Mouse (Mus musculus) forebrain, embryonic 13.5 days (tissue): Measurements from ENCODE around the gene Pithd1. TPM values are rescaled to one million over a fixed set of nuclear protein-coding genes. Genes with fewer than 3 reads are reported as not detected.

Experiments
- ATAC-seq: fragments of 200-750 bp; cut with Nextera tagmentation; 2 replicates; pipeline ENCODE4 v1.8.0; 2017
- H3K27ac ChIP-seq: fragments of 300-500 bp; sonication (generic); 2 replicates; pipeline ENCODE4 v1.5.1; 2015; ENCODE audit warnings: inconsistent platforms, mild to moderate bottlenecking, moderate library complexity
- H3K27me3 ChIP-seq: fragments of 300-500 bp; sonication (generic); 2 replicates; pipeline ENCODE4 v1.6.1; 2015; ENCODE audit warnings: mild to moderate bottlenecking, inconsistent platforms
- H3K36me3 ChIP-seq: fragments of 300-500 bp; sonication (generic); 2 replicates; pipeline ENCODE4 v1.6.1; 2015; ENCODE audit warnings: mild to moderate bottlenecking, inconsistent platforms; ENCODE audit not compliant: poor library complexity, severe bottlenecking
- H3K4me1 ChIP-seq: fragments of 300-500 bp; sonication (generic); 2 replicates; pipeline ENCODE4 v1.6.1; 2015; ENCODE audit warnings: inconsistent platforms
- H3K4me2 ChIP-seq: fragments of 300-500 bp; sonication (generic); 2 replicates; pipeline ENCODE4 v1.6.1; 2015; ENCODE audit warnings: inconsistent platforms, mild to moderate bottlenecking, moderate library complexity
- H3K4me3 ChIP-seq: fragments of 300-500 bp; sonication (generic); 2 replicates; pipeline ENCODE4 v1.5.1; 2015; ENCODE audit warnings: mild to moderate bottlenecking, inconsistent platforms
- H3K9ac ChIP-seq: fragments of 300-500 bp; sonication (generic); 2 replicates; pipeline ENCODE4 v1.6.1; 2015; ENCODE audit warnings: mild to moderate bottlenecking, inconsistent platforms
- H3K9me3 ChIP-seq: fragments of 300-500 bp; sonication (generic); replicated peaks from 2 replicates; pipeline ENCODE4 v1.6.1; 2016; ENCODE audit warnings: inconsistent platforms
- WGBS: fragments of 180-500 bp; shearing (Covaris S2); methylation state at CpG from one replicate; pipeline ENCODE4 v1.1.7; 2015; 5-methylcytosine and 5-hydroxymethylcytosine counted together
- polyA plus RNA-seq: library from polyadenylated mRNA; unstranded; fragments of >200 nt; fragmentation: Nextera tagmentation; extraction: Ambion mirVana; gene quantifications from 2 replicates; pipeline ENCODE4 v1.2.1, GENCODE M21; 2015

The Pithd1 gene
- polyA plus RNA-seq: 50.9 and 53.6 TPM in 2 replicates

- peak within 1 kb of the TSS; percentile 92 for H3K4me3 ChIP-seq
- H3K9ac ChIP-seq: peak within 1 kb of the TSS; percentile 96
- 0% methylated on average over 53 of the region's 81 CpGs for WGBS
- peaks cover 31% of the 10 kb centered on the region for H3K36me3 ChIP-seq
- H3K27ac ChIP-seq: peak within 1 kb of the TSS; percentile 67
- ATAC-seq: peak; percentile 92
- peak within 1 kb of the TSS; percentile 94 for H3K4me2 ChIP-seq
- no peaks in the 10 kb centered on the region for H3K27me3 ChIP-seq
- H3K9me3 ChIP-seq: no peaks in the 10 kb centered on the region
- H3K4me1 ChIP-seq: peaks cover 20% of the 10 kb centered on the region
Measured at GRCm38 (mm10) chr4:135986943-135987710, at the start of gene Pithd1. Gene Pithd1, minus strand, starts transcription at chr4:135987264.

GRCm38 (mm10) chr4:136035078-136035477 lies 48.0 kb upstream of the Pithd1 start:
- 78% methylated on average over 4 of the region's 4 CpGs for WGBS
- Histone ChIP-seq H3K4me1 (peaks cover 14% of the 10 kb centered on the region), H3K9ac (no peak overlapping the region)

GRCm38 (mm10) chr4:136033231-136033630 lies 46.2 kb upstream of the Pithd1 start:
- H3K27ac ChIP-seq: no peak overlapping the region
- ATAC-seq: no peak
- no peak overlapping the region for H3K9ac ChIP-seq
- no peak overlapping the region for H3K4me3 ChIP-seq
- H3K4me2 ChIP-seq: no peak overlapping the region
- 82% methylated on average over 1 of the region's 1 CpGs for WGBS
- no peaks in the 10 kb centered on the region for H3K27me3 ChIP-seq
- H3K9me3 ChIP-seq: no peaks in the 10 kb centered on the region
- H3K4me1 ChIP-seq: peaks cover 14% of the 10 kb centered on the region
- H3K36me3 ChIP-seq: no peaks in the 10 kb centered on the region

More at GRCm38 (mm10) chr4:136035078-136035477, 48.0 kb upstream of the Pithd1 start:
- no peaks in the 10 kb centered on the region for H3K27me3 ChIP-seq
- H3K36me3 ChIP-seq: no peaks in the 10 kb centered on the region
- H3K4me3 ChIP-seq: no peak overlapping the region
- no peak overlapping the region for H3K4me2 ChIP-seq
- H3K27ac ChIP-seq: no peak overlapping the region
- H3K9me3 ChIP-seq: no peaks in the 10 kb centered on the region
- no peak for ATAC-seq

GRCm38 (mm10) chr4:136030968-136031909 lies 44.2 kb upstream of the Pithd1 start:
- H3K9ac ChIP-seq: peak overlapping the region; percentile 40
- 5% methylated on average over 8 of the region's 8 CpGs for WGBS
- no peak overlapping the region for H3K4me3 ChIP-seq
- peak overlapping the region; percentile 1; the same call in 1 of the 2 replicates for H3K4me2 ChIP-seq
- H3K36me3 ChIP-seq: no peaks in the 10 kb centered on the region
- H3K27me3 ChIP-seq: no peaks in the 10 kb centered on the region
- H3K9me3 ChIP-seq: no peaks in the 10 kb centered on the region
- H3K4me1 ChIP-seq: peaks cover 14% of the 10 kb centered on the region
- no peak for ATAC-seq
- H3K27ac ChIP-seq: 0 out of 2 replicates have a peak overlapping the region, but pooled peaks have one; percentile 3

GRCm38 (mm10) chr4:136028689-136029088 lies 41.6 kb upstream of the Pithd1 start:
- Histone ChIP-seq H3K27ac (no peak overlapping the region), H3K9ac (no peak overlapping the region; the same call in 1 of the 2 replicates), H3K4me2 (no peak overlapping the region), H3K4me3 (no peak overlapping the region), H3K36me3 (no peaks in the 10 kb centered on the region), H3K27me3 (no peaks in the 10 kb centered on the region), H3K9me3 (no peaks in the 10 kb centered on the region), H3K4me1 (peaks cover 14% of the 10 kb centered on the region)
- 84% methylated on average over 5 of the region's 5 CpGs for WGBS
- no peak for ATAC-seq

- Histone ChIP-seq H3K4me3 (no peak overlapping the region), H3K4me2 (no peak overlapping the region), H3K9me3 (no peaks in the 10 kb centered on the region), H3K27ac (no peak overlapping the region), H3K27me3 (no peaks in the 10 kb centered on the region), H3K4me1 (peaks cover 14% of the 10 kb centered on the region), H3K36me3 (no peaks in the 10 kb centered on the region), H3K9ac (no peak overlapping the region; the same call in 1 of the 2 replicates)
- ATAC-seq: no peak
- 86% methylated on average over 19 of the region's 19 CpGs for WGBS
Measured at GRCm38 (mm10) chr4:136028132-136028564, 41.1 kb upstream of the Pithd1 start.

GRCm38 (mm10) chr4:136027416-136028131 lies 40.5 kb upstream of the Pithd1 start:
- no peak for ATAC-seq
- no peaks in the 10 kb centered on the region for H3K36me3 ChIP-seq
- 86% methylated on average over 8 of the region's 8 CpGs for WGBS
- H3K4me3 ChIP-seq: no peak overlapping the region
- no peaks in the 10 kb centered on the region for H3K9me3 ChIP-seq
- H3K4me2 ChIP-seq: no peak overlapping the region
- H3K4me1 ChIP-seq: peaks cover 14% of the 10 kb centered on the region
- no peaks in the 10 kb centered on the region for H3K27me3 ChIP-seq
- no peak overlapping the region for H3K9ac ChIP-seq
- H3K27ac ChIP-seq: no peak overlapping the region

GRCm38 (mm10) chr4:136025350-136025749 lies 38.3 kb upstream of the Pithd1 start:
- H3K9ac ChIP-seq: no peak overlapping the region
- no peak overlapping the region for H3K27ac ChIP-seq
- H3K27me3 ChIP-seq: no peaks in the 10 kb centered on the region
- H3K36me3 ChIP-seq: no peaks in the 10 kb centered on the region
- 94% methylated on average over 1 of the region's 1 CpGs for whole genome bisulfite sequencing
- H3K9me3 ChIP-seq: no peaks in the 10 kb centered on the region
- peaks cover 5% of the 10 kb centered on the region for H3K4me1 ChIP-seq
- no peak overlapping the region for H3K4me3 ChIP-seq
- ATAC-seq: no peak
- no peak overlapping the region for H3K4me2 ChIP-seq

- ATAC-seq: no peak
- no peak overlapping the region for H3K9ac ChIP-seq
- no peak overlapping the region for H3K4me2 ChIP-seq
- peaks cover 15% of the 10 kb centered on the region for H3K4me1 ChIP-seq
- 95% methylated on average over 9 of the region's 9 CpGs for WGBS
- H3K27me3 ChIP-seq: no peaks in the 10 kb centered on the region
- H3K27ac ChIP-seq: no peak overlapping the region
- H3K9me3 ChIP-seq: no peaks in the 10 kb centered on the region
- no peak overlapping the region for H3K4me3 ChIP-seq
- no peaks in the 10 kb centered on the region for H3K36me3 ChIP-seq
Measured at GRCm38 (mm10) chr4:136022924-136023323, 35.9 kb upstream of the Pithd1 start.

- peak; percentile 99 for ATAC-seq
- Histone ChIP-seq H3K27ac (peak within 1 kb of the TSS; percentile 80), H3K27me3 (no peaks in the 10 kb centered on the region), H3K9me3 (no peaks in the 10 kb centered on the region), H3K4me2 (peak within 1 kb of the TSS; percentile 97), H3K9ac (peak within 1 kb of the TSS; percentile 97), H3K4me3 (peak within 1 kb of the TSS; percentile 98), H3K36me3 (no peaks in the 10 kb centered on the region), H3K4me1 (peaks cover 15% of the 10 kb centered on the region)
- under 1% methylated on average over 47 of the region's 48 CpGs for WGBS
Measured at GRCm38 (mm10) chr4:136021549-136022047, 34.5 kb upstream of the Pithd1 start, which contains the start of gene Eloa. Gene Eloa, minus strand, starts transcription at chr4:136021763.
